Mouse (Mus musculus) skeletal muscle tissue, adult 2 months (tissue): Measurements from ENCODE around the gene Tnip2.
A peak's percentile ranks its signal among the peaks of the same experiment; 100 is the strongest.

Experiments used
- DNase-seq: peaks from one replicate; pipeline ENCODE4 v3.0.0-alpha.2; 2012; ENCODE audit warnings: low read depth, low spot score

The Tnip2 gene

GRCm38 (mm10) chr5:34523958-34524485 is 10.2 kb upstream of the Tnip2 start:
- no peak for DNase-seq

DNA sequence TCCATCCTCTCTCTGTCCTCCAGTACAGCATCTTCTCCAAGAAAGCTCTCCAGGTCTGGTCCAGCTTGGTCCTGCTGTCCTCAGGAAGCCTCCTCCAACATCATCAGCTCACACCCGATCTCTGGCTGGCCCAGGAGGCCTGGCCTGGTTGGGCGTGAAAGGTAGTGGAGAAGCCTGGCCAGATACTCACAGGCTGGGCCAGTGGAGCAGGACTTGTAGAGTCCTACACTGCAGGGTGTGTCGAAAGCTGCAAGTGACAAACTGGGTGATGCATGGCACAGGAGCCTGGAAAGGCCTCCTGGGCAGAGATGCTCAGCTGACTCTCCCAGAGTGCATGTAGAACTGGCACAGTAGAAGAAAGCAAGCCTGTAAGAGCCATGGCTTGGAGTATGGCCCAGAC is 7.5 kb upstream of the Tnip2 start:
- DNase-seq, result no peak

DNA sequence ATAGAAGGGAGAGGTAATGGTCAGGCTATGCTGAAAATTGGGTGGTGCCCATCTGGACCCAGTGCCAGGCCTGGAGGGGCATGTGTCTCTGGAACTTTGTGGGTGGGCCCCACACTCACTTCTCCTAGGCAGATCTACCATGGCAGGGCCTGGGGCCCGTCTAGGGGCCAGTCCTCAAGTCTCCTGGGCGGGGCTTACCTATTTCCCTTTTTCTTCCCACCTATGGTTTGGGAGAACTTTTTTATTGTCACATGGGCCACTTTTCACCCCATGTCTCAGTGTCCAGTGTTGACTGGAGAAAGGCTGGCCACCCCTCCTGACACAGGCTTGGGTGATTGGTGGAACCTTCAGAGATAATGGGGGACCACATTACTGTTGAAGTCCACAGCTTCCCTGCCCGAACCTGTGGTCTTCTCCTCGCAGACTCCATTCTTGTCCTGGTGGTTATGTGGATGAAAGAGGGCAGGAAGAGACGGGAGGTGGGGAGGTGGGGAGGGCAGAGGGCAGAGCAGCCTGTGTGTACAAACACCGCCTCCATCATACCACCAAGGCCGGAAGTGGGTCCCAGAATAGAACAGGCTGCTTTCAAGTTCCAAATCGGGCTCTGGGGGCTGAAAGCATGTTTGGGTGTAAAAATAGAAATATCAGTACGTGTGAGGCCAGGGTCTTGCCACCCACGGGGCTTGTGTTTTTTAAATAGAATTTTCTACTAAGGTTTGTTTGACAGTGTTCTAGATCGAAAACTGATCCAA is 6.8 kb upstream of the Tnip2 start:
- no peak for DNase-seq

DNA sequence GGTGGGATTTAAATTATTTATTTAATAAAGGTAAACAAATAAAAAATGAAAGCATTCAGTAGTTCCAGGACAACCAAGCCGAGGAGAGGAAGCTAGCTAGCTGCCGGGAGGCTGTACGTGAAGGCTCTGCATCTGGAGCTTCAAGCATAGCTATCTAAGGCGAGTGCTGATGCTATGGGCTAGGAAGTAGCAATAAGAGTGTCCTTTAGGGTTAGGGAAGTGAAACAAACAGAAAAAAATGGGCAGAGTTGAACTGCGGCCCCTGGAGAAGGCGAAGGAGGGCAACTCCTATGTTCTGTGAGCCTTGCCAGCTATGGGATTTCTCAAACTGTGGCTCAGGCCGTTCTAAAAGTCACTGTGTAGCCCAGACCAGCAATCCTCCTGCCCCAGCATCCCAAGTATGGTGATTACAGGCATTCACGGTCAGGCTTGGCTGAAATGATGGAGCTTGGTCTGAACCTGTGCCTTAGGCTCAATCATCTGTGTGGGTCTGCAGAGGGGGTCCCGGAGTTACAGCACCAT is 5.7 kb upstream of the Tnip2 start:
- DNase-seq, result no peak

- DNase-seq, result peak; percentile 66
Measured at GRCm38 (mm10) chr5:34517913-34518312, 4.1 kb upstream of the Tnip2 start.

DNA sequence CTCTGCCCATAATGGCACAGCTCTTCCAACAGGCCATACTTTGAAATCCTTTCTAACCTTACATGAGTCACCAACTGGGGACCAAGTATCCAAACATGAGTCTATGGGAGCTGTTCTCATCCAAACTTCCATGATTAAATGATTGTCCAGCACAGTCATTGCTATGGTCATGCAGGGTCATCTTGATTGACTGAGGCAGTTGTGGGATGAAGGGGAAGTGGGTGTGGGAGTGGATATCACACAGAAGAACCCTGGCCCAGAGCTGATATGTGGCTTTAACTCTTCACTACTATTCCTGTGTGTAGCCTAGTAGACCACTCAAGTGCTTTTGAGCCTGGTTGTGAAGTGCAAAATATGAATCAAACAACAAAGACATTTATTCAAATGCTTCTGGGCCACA is 1.3 kb upstream of the Tnip2 start:
- no peak for DNase-seq

GRCm38 (mm10) chr5:34514218-34514566 is 401 bp upstream of the Tnip2 start:
- no peak for DNase-seq

DNA sequence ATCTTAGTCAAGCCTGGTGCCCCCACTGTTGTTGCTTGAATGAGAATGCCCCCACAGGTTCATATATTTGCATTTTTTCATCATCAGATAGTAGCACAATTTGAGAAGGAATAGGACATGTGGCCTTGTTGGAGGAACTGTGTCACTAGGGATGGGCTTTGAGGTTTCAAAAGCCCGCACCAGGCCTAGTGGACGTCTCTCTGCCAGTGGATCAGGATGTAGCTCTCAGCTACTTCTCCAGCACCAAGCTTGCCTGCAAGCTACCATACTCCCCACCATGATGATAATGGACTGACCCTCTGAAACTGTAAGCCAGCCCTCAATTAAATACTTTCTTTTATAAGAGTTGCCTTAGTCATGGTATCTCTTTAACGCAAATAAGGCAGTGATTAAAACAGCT is 1.3 kb downstream of the Tnip2 start:
- no peak for DNase-seq

DNA sequence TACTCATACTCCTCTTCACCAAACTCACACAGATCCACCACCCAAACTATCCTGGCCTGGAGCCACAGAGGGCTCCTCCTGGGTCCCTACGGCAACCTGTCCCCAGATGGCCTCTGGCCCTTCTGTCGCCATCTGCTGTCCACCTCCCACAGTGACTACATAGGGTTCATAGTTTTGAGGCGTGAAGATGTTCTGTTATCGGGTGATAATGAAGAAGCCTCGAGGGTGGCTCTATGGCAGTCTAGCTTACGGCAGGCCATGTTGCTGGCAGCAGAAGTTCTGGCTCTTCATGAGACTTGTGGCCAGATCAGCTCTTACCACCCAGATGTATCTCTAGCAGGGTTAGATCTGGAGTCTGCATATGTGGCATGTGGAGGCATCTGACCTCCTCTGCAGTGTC is 11.0 kb downstream of the Tnip2 start:
- no peak for DNase-seq

GRCm38 (mm10) chr5:34502411-34502810 is 11.4 kb downstream of the Tnip2 start:
- DNase-seq, result no peak

DNA sequence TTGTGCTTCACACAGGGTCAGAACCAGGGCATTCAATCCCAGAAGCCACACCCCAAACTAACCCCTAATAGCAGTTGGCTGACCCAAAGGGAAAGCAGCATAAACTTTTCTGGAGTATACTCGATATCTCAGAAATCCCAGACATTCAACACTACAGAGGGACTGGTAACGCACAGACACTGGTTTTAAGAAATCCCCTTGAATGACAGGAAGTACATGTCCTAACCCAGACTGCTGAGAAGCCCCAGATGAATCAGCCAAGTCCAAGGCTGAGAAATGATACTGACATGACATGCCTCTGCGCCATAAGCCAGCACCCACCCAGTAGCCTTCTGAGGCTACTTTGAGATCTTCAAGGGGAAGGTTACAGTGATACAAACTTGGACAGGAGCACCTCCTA is 12.2 kb downstream of the Tnip2 start:
- DNase-seq, result no peak

- no peak for DNase-seq
Measured at GRCm38 (mm10) chr5:34500886-34501285, 12.9 kb downstream of the Tnip2 start.

DNA sequence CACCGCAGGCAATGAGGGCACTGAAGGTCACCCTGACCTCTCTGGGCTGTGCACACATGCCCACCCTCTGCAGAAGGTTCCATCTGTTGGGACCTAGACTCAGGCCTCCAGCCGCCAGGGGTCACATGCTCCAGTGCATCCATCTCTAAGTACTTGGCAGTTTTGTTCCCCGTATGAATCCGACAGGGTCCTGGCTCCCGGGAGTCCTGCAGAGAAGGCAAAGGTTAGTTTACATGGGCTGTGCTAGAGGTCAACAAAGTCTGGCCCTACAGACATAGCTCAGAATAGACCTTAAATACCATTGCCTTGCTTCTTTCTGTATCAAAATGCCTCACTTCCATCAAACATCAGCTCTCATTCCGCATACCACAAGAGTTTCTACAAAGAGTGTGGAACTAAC is 17.0 kb downstream of the Tnip2 start:
- no peak for DNase-seq

DNA sequence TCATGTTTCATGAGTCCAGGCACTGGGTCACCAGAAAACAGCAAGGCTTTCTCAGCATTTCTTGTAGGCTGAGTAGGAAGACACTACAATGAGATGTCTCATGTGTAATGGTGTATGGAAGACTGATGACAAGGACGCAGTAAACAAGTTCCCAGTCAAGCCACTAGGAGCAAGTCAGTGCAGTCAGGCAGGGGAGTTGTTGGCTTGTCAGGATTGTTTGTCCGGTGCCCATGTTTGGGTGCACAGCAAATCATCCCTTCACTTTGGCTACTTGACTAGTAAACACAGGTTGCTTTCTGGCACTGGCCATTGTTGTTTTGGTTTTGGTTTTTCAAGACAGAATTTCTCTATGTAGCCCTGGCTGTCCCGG is 24.4 kb downstream of the Tnip2 start:
- no peak for DNase-seq

- DNase-seq, result no peak
Measured at GRCm38 (mm10) chr5:34488741-34489417, 24.9 kb downstream of the Tnip2 start.

- peak; percentile 76 for DNase-seq
Measured at GRCm38 (mm10) chr5:34487320-34488090, 26.3 kb downstream of the Tnip2 start.

GRCm38 (mm10) chr5:34485731-34486130 is 28.1 kb downstream of the Tnip2 start:
- DNase-seq, result no peak

DNA sequence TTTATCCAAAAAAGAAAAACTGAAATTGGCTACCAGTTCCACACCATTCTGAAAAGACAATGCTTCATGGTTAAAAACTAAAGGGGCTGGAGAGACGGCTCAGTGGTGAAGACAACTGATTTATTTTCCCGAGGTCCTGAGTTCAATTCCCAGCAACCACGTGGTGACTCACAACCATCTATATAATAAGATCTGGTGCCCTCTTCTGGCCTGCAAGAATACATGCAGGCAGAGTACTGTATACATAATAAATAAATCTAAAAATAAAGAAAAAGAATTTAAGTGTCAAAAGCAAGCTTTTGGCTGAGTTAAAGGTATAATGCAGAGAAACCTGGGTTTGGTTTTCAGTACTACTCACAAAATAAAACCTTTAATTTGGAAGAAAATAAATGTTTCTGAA is 32.9 kb downstream of the Tnip2 start:
- no peak for DNase-seq

DNA sequence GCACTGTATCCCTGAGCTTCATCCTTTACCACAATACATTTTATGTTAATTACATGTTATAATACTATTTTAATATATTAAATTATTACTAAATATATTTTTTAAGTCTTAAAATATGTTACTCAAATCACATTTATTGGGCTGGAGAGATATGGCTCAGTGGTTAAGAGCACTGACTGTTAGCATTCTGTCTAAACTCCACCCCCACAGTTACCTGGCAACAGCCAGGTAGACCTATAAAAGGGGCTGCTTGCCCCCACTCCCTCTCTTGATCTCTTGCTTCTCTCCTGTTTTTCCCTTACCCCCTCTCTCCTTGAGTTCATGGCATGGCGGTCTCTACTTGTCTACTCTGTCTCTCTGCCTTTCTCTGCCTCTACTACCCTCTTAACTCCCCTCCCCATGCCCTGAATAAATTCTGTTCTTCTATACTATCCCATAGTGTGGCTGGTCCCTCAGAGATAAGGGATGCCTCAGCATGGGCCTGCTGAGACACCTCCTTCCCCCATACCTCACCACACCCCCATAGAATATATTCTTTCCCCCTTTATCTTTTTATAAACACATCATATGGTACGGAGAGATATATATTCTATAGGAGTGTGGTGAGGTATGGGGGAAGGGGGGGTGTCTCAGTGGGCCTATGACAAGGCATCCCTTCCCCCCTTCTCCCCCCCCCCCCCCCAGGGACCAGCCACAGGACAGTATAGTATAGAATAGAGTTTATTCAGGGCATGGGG is 45.6 kb downstream of the Tnip2 start:
- DNase-seq, result no peak

DNA sequence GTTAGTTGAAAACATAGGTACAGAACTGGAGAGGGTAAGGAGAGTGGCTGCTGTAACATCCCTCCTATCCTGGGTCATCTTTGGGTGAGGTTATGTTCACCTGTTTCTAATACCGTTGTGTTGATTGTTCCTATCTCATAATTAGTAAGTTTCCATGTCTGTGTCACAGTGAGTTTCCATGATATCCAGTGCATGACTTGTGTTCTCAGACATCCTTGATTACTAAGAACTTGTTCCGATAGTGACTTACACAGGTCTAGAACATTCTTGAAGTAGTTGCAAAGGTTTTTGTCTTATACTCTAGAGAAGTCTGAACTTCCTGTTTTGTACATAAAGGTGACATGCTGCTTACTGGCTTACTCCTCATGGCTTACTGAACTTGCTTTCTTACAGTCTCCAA is 47.1 kb downstream of the Tnip2 start:
- DNase-seq, result no peak

GRCm38 (mm10) chr5:34466079-34466478 is 47.7 kb downstream of the Tnip2 start:
- DNase-seq, result no peak

DNA sequence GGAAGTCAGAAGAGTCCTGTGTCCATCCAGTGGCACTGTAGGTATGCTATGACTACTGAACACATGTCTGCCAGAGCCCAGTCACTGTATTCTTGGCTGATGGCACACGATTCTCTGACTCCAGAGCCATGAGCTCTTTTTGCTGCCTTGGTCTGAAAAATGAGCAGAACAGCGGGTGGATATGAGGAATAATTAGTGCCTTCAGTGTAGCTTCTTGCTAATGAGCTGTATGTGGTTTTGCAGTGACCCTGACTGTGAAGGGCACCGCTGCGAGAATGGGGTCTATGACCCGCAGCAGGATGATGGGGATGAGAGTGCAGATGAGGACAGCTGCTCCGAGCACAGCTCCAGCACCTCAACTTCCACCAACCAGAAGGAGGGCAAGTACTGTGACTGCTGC is 52.0 kb downstream of the Tnip2 start:
- DNase-seq, result no peak
